Mouse (Mus musculus) heart, embryonic 12.5 days (tissue): ENCODE measurements around the gene Bglap2. TPM values are rescaled to one million over a fixed set of nuclear protein-coding genes. Genes with fewer than 3 reads are reported as not detected.

Source experiments
- ATAC-seq: fragments of 200-750 bp; cut with Nextera tagmentation; 2 replicates; pipeline ENCODE4 v1.8.0; 2017; ENCODE audit warnings: moderate TSS enrichment, moderate library complexity; ENCODE audit not compliant: insufficient number of reproducible peaks, low FRiP score
- H3K27ac ChIP-seq: fragments of 300-500 bp; sonication (generic); 2 replicates; pipeline ENCODE4 v1.5.1; 2016; ENCODE audit warnings: mild to moderate bottlenecking, moderate library complexity; ENCODE audit not compliant: poor library complexity, severe bottlenecking
- H3K27me3 ChIP-seq: fragments of 300-500 bp; sonication (generic); replicated peaks from 2 replicates; pipeline ENCODE4 v1.6.1; 2016; ENCODE audit warnings: mild to moderate bottlenecking, moderate library complexity
- H3K36me3 ChIP-seq: fragments of 300-500 bp; sonication (generic); 2 replicates; pipeline ENCODE4 v1.6.1; 2016; ENCODE audit warnings: mild to moderate bottlenecking, moderate library complexity
- H3K4me1 ChIP-seq: fragments of 300-500 bp; sonication (generic); replicated peaks from 2 replicates; pipeline ENCODE4 v1.6.1; 2016; ENCODE audit warnings: mild to moderate bottlenecking
- H3K4me2 ChIP-seq: fragments of 300-500 bp; sonication (generic); 2 replicates; pipeline ENCODE4 v1.6.1; 2016; ENCODE audit warnings: mild to moderate bottlenecking, moderate library complexity
- H3K4me3 ChIP-seq: fragments of 300-500 bp; sonication (generic); 2 replicates; pipeline ENCODE4 v1.5.1; 2016; ENCODE audit warnings: mild to moderate bottlenecking
- H3K9ac ChIP-seq: fragments of 300-500 bp; sonication (generic); 2 replicates; pipeline ENCODE4 v1.6.1; 2016; ENCODE audit warnings: mild to moderate bottlenecking, moderate library complexity
- H3K9me3 ChIP-seq: fragments of 300-500 bp; sonication (generic); replicated peaks from 2 replicates; pipeline ENCODE4 v1.6.1; 2016; ENCODE audit warnings: mild to moderate bottlenecking, moderate library complexity
- WGBS: fragments of 180-500 bp; shearing (Covaris S2); methylation state at CpG from one replicate; pipeline ENCODE4 v1.1.7; 2016; 5-methylcytosine and 5-hydroxymethylcytosine counted together
- polyA plus RNA-seq: library from polyadenylated mRNA; unstranded; fragments of >200 nt; fragmentation: Nextera tagmentation; extraction: Ambion mirVana; gene quantifications from 2 replicates; pipeline ENCODE4 v1.2.1, GENCODE M21; 2016

Gene Bglap2
- polyA plus RNA-seq, 1 experiment from 2014 or later: not detected

DNA sequence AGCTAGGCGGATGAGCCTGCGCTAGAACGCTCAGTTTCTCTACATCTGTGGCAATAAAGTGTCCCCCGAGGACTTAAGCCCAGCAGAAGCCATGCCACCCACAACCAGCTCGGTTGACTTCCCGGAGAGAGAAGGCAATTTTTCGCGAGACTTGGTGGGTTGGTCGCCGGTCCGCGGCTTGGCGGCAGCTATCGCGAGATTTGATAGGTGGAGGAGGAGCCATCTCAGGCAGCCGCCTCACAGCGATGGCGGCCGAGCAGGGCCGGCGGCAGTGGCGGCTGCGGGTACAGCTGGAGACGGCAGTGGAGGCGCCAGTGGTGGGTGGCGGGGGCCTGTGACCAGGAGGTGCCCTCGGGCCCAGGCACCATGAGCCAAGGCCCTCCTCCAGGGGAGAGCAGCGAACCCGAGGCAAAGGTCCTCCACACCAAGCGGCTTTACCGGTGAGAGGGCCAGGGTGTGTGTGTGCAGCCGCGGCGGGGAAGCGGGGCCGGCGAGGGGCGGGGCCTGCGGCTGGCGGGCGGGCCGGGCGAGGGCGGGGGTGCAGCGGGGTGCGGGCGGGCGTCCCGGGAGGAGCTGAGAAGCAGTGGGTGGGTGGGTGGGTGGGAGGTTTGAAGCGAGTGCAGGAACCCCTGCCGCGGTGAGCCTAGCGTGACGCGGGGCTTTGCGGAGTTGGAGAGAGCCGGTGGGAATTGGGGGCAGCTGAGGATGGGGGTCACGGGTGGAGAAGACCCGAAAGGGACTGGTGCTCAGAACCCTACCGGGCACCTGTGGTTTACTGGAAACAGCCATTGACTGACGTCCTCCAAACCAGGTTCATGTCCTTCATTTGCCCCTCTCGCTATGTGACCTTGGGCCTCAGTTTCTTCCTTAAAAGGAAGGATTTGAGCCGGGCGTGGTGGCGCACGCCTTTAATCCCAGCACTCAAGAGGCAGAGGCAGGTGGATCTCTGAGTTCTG lies 42.2 kb downstream of the Bglap2 start, which contains the start of the genes Tmem79 and Smg5:
Gene Tmem79 (minus strand): TSS at position 91 of the 956 bp plus-strand sequence.
Gene Smg5 (plus strand): TSS at position 203 of the 956 bp plus-strand sequence.
- Histone ChIP-seq H3K27ac (peak within 1 kb of the TSS; percentile 96), H3K4me1 (peaks cover 35% of the 10 kb centered on the region), H3K36me3 (peaks cover 3% of the 10 kb centered on the region; the same call in 1 of the 2 replicates), H3K27me3 (no peaks in the 10 kb centered on the region), H3K9me3 (no peaks in the 10 kb centered on the region), H3K4me2 (peak within 1 kb of the TSS; percentile 81), H3K4me3 (peak within 1 kb of the TSS; percentile 92), H3K9ac (peak within 1 kb of the TSS; percentile 95)
- 2% methylated on average over 66 of the region's 66 CpGs for whole genome bisulfite sequencing
- peak; percentile 92 for ATAC-seq

DNA sequence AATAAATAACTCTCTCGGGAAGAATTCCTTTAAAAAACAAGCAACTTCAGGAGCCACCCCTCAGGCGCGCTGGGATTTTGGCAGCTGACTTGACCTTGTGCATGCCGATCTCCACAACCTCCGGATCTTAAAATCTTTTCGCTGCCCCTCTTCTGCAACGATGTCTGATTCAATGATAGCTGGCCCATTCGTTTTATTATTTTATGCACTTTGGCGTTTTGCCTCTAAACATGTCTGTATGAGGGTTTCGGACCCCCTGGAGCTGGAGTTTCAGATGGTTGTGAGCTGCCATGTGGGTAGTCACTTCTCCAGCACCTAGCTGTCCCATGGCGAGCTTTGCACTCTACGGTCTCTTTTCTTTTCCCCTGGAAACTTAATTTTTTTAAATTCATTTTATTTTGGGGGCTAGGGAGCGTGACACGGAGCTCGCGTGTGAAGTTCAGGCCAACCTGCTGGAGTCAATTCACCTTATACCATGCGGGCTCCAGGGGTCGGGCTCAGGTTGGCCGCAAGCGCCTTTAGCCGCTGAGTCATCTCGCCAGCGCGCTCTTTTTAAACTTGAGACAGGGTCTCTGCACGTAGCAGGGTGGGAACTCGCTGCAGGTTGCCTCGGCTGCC lies 43.0 kb downstream of the Bglap2 start:
- WGBS: 1% methylated on average over 27 of the region's 27 CpGs
- no peaks in the 10 kb centered on the region for H3K9me3 ChIP-seq
- H3K4me3 ChIP-seq: peak overlapping the region; percentile 92
- peak overlapping the region; percentile 95 for H3K9ac ChIP-seq
- peak; percentile 52 for ATAC-seq
- H3K27ac ChIP-seq: peak overlapping the region; percentile 96
- H3K4me1 ChIP-seq: peaks cover 35% of the 10 kb centered on the region
- no peaks in the 10 kb centered on the region for H3K27me3 ChIP-seq
- peaks cover 3% of the 10 kb centered on the region; the same call in 1 of the 2 replicates for H3K36me3 ChIP-seq
- peak overlapping the region; percentile 81 for H3K4me2 ChIP-seq

DNA sequence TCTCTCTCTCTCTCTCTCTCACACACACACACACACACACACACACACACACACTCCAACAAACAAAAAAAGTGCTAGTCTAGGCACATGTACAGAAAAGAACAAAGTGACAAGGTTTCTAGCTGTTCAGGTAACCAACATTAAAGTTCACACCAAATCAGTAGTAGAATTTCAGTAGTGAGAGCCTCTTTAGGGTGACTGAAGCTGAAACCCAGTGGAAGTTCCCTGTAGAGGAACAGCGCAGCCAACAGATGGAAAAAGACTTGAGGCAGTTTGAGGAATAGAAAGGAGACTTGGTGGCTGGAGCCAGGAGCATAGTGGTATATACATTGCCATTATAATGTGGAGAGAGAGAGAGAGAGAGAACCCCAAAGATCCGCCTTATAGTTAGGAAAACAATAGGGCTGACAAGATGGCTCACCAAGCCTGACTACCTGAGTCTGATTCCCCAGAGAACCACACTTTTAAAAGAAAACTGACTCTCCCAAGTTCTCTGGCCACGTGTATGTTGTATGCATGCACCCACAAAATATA lies 43.5 kb downstream of the Bglap2 start:
- WGBS: 38% methylated on average over 3 of the region's 3 CpGs
- Histone ChIP-seq H3K27me3 (no peaks in the 10 kb centered on the region), H3K4me2 (peak overlapping the region; percentile 81), H3K9me3 (no peaks in the 10 kb centered on the region), H3K36me3 (peaks cover 7% of the 10 kb centered on the region; the same call in 1 of the 2 replicates), H3K9ac (peak overlapping the region; percentile 95), H3K4me3 (peak overlapping the region; percentile 92), H3K4me1 (peaks cover 35% of the 10 kb centered on the region), H3K27ac (peak overlapping the region; percentile 96; the same call in 1 of the 2 replicates)
- no peak for ATAC-seq

DNA sequence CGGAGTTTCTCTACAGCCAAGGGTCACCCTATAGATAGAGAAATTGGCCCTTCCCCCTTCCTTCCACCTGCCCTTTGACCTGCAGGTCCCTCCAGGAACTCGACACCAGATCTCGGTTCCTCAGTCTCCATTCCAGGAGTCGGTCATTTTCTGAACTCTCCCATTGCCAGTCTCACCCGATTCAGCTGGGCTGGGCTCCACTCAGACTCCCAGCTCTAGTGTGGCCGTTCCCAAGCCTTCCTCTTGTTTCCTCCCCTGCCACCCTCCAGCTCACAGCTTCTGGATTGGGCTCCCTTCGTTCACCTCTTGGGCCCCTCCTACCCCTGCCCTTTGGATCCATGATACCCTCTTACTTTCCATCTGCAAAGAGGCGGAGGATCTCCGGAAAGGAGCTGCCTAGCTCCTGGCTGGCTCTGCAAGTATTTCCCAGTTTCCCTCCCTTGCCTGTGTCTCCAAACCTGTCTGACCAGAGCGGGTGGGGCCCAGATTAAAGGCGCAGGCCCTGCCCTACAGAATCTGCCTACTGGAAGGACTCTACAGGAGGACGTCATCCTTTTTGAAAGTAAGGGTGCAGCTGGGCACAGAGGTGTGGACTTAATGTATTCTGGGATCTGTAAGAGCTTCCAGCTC lies 44.4 kb downstream of the Bglap2 start:
- H3K27ac ChIP-seq: no peak overlapping the region
- no peaks in the 10 kb centered on the region for H3K9me3 ChIP-seq
- H3K4me1 ChIP-seq: peaks cover 33% of the 10 kb centered on the region
- peaks cover 13% of the 10 kb centered on the region for H3K36me3 ChIP-seq
- H3K4me3 ChIP-seq: no peak overlapping the region
- ATAC-seq: no peak
- 47% methylated on average over 12 of the region's 12 CpGs for WGBS
- H3K4me2 ChIP-seq: peak overlapping the region; percentile 81
- peak overlapping the region; percentile 53 for H3K9ac ChIP-seq
- H3K27me3 ChIP-seq: no peaks in the 10 kb centered on the region

DNA sequence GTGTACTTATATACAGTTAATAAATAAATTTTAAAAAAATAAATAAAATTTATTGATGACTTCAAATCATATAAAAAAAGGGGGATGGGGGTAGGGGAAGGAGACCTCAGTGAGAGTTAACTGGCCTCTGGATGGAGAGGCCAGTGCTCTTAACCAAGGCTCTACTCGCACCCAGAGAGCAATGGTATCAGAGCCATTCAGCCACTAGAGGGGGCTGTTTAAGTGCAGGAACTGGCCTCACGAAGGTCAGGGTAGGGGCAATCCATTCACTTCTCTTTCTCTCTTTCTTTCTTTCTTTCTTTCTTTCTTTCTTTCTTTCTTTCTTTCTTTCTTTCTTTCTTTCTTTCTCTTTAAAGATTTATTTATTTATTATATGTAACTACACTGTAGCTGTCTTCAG lies 47.2 kb downstream of the Bglap2 start:
- no peak overlapping the region for H3K4me3 ChIP-seq
- no peak overlapping the region for H3K27ac ChIP-seq
- no peak for ATAC-seq
- peaks cover 15% of the 10 kb centered on the region for H3K4me1 ChIP-seq
- WGBS: 48% methylated on average over 2 of the region's 2 CpGs
- H3K36me3 ChIP-seq: peaks cover 34% of the 10 kb centered on the region
- H3K9ac ChIP-seq: no peak overlapping the region
- no peaks in the 10 kb centered on the region for H3K9me3 ChIP-seq
- no peak overlapping the region for H3K4me2 ChIP-seq
- H3K27me3 ChIP-seq: no peaks in the 10 kb centered on the region

DNA sequence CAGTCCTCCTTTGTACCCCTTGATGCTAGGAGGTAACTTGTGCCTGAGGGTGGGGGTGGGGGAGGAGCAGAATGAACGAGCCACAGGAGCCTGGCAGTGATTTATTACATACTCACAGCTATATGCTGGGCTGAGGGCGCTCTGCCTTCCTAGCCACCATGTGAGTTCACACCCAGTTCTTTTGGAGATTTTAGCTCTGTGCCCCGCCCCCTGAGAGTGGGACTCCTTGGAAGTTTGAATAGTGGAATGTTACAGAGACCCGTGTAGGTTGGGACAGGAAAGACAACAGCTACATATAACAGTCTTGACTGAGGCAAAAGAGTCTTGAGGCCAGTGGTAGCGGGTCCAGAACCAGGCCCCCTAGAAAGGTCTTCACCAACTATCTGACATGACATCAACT lies 49.5 kb downstream of the Bglap2 start:
- Histone ChIP-seq H3K4me2 (no peak overlapping the region), H3K36me3 (peaks cover 36% of the 10 kb centered on the region), H3K4me3 (no peak overlapping the region), H3K9me3 (no peaks in the 10 kb centered on the region), H3K27ac (no peak overlapping the region), H3K9ac (no peak overlapping the region), H3K27me3 (no peaks in the 10 kb centered on the region), H3K4me1 (peaks cover 14% of the 10 kb centered on the region)
- WGBS: 78% methylated on average over 5 of the region's 5 CpGs
- no peak for ATAC-seq

Other genes starting within 250 kb of the Bglap2 start
- gene Mef2d, start 236.3 kb downstream of the Bglap2 start, polyA plus RNA-seq: 53.5 and 56.6 TPM in 2 replicates
- 0.19 TPM in 1 of 2 replicates, not detected in the other for gene Rhbg, start 124.0 kb downstream of the Bglap2 start, polyA plus RNA-seq
- not detected in 2 replicates for gene Gm38392, start 91.5 kb downstream of the Bglap2 start, polyA plus RNA-seq
- 12.7 and 15.0 TPM in 2 replicates for gene Tsacc, start 81.7 kb downstream of the Bglap2 start, polyA plus RNA-seq
- 426 and 439 TPM in 2 replicates for gene Cct3, start 81.6 kb downstream of the Bglap2 start, polyA plus RNA-seq
- gene Glmp, start 53.7 kb downstream of the Bglap2 start, polyA plus RNA-seq: 167 and 172 TPM in 2 replicates
- 1.4 and 1.9 TPM in 2 replicates for gene Tmem79, start 42.6 kb downstream of the Bglap2 start, polyA plus RNA-seq
- gene Smg5, start 42.4 kb downstream of the Bglap2 start, polyA plus RNA-seq: 53.9 and 57.5 TPM in 2 replicates
- 3.6 and 4.3 TPM in 2 replicates for gene Paqr6, start 14.1 kb downstream of the Bglap2 start, polyA plus RNA-seq
- gene Bglap3, start 6.0 kb downstream of the Bglap2 start, polyA plus RNA-seq: 0.10 TPM in 1 of 2 replicates, not detected in the other
- gene Bglap, start 5.8 kb upstream of the Bglap2 start, polyA plus RNA-seq: not detected in 2 replicates
- 100 and 104 TPM in 2 replicates for gene Pmf1, start 31.6 kb upstream of the Bglap2 start, polyA plus RNA-seq
- gene Slc25a44, start 46.4 kb upstream of the Bglap2 start, polyA plus RNA-seq: 14.1 and 14.3 TPM in 2 replicates
- 0.92 and 1.3 TPM in 2 replicates for gene Sema4a, start 82.5 kb upstream of the Bglap2 start, polyA plus RNA-seq
- gene Lmna, start 131.3 kb upstream of the Bglap2 start, polyA plus RNA-seq: 108 and 113 TPM in 2 replicates
- 11.8 and 13.9 TPM in 2 replicates for gene Mex3a, start 153.7 kb upstream of the Bglap2 start, polyA plus RNA-seq
- gene Rab25, start 169.6 kb upstream of the Bglap2 start, polyA plus RNA-seq: 0.55 TPM in 1 of 2 replicates, not detected in the other
- 108 and 114 TPM in 2 replicates for gene Lamtor2, start 174.4 kb upstream of the Bglap2 start, polyA plus RNA-seq
- 46.5 and 47.9 TPM in 2 replicates for gene Ubqln4, start 175.1 kb upstream of the Bglap2 start, polyA plus RNA-seq
- gene Ssr2, start 197.2 kb upstream of the Bglap2 start, polyA plus RNA-seq: 181 and 185 TPM in 2 replicates
- 84.5 and 91.8 TPM in 2 replicates for gene Arhgef2, start 227.3 kb upstream of the Bglap2 start, polyA plus RNA-seq